Mouse (Mus musculus) hindbrain, embryonic 12.5 days (tissue): Measurements from ENCODE around the gene Wfdc21. TPM values are rescaled to one million over a fixed set of nuclear protein-coding genes. Genes with fewer than 3 reads are reported as not detected.

Experiments
- ATAC-seq: fragments of 200-750 bp; cut with Nextera tagmentation; 2 replicates; pipeline ENCODE4 v1.8.0; 2017; ENCODE audit warnings: moderate TSS enrichment; ENCODE audit not compliant: low FRiP score
- H3K27ac ChIP-seq: fragments of 300-500 bp; sonication (generic); 2 replicates; pipeline ENCODE4 v1.5.1; 2016; ENCODE audit warnings: mild to moderate bottlenecking
- H3K27me3 ChIP-seq: fragments of 300-500 bp; sonication (generic); 2 replicates; pipeline ENCODE4 v1.6.1; 2016; ENCODE audit warnings: mild to moderate bottlenecking
- H3K36me3 ChIP-seq: fragments of 300-500 bp; sonication (generic); 2 replicates; pipeline ENCODE4 v1.6.1; 2016; ENCODE audit warnings: mild to moderate bottlenecking
- H3K4me1 ChIP-seq: fragments of 300-500 bp; sonication (generic); 2 replicates; pipeline ENCODE4 v1.6.1; 2016
- H3K4me2 ChIP-seq: fragments of 300-500 bp; sonication (generic); replicated peaks from 2 replicates; pipeline ENCODE4 v1.6.1; 2016; ENCODE audit warnings: mild to moderate bottlenecking
- H3K4me3 ChIP-seq: fragments of 300-500 bp; sonication (generic); 2 replicates; pipeline ENCODE4 v1.5.1; 2016; ENCODE audit warnings: mild to moderate bottlenecking
- H3K9ac ChIP-seq: fragments of 300-500 bp; sonication (generic); 2 replicates; pipeline ENCODE4 v1.6.1; 2016; ENCODE audit warnings: mild to moderate bottlenecking, moderate library complexity
- H3K9me3 ChIP-seq: fragments of 300-500 bp; sonication (generic); replicated peaks from 2 replicates; pipeline ENCODE4 v1.6.1; 2016; ENCODE audit warnings: mild to moderate bottlenecking
- WGBS: fragments of 180-500 bp; shearing (Covaris S2); methylation state at CpG from one replicate; pipeline ENCODE4 v1.1.7; 2016; 5-methylcytosine and 5-hydroxymethylcytosine counted together
- polyA plus RNA-seq: library from polyadenylated mRNA; unstranded; fragments of >200 nt; fragmentation: Nextera tagmentation; extraction: Ambion mirVana; gene quantifications from 2 replicates; pipeline ENCODE4 v1.2.1, GENCODE M21; 2016

Wfdc21 gene
- polyA plus RNA-seq, result not detected in 2 replicates

- no peak within 1 kb of the TSS for H3K4me3 ChIP-seq
- WGBS, result 74% methylated on average over 5 of the region's 5 CpGs
- no peak for ATAC-seq
- no peak within 1 kb of the TSS for H3K9ac ChIP-seq
- no peaks in the 10 kb centered on the region for H3K9me3 ChIP-seq
- no peak within 1 kb of the TSS for H3K4me2 ChIP-seq
- H3K36me3 ChIP-seq, result no peaks in the 10 kb centered on the region
- H3K27me3 ChIP-seq, result peaks cover 44% of the 10 kb centered on the region
- H3K4me1 ChIP-seq, result no peaks in the 10 kb centered on the region
- H3K27ac ChIP-seq, result no peak within 1 kb of the TSS
Measured at GRCm38 (mm10) chr11:83746681-83747080, at the start of gene Wfdc21. Gene Wfdc21 (plus strand): TSS chr11:83746940.

GRCm38 (mm10) chr11:83703705-83704104 is 43.0 kb upstream of the Wfdc21 start, which contains the start of gene Wfdc17:
Gene Wfdc17 (plus strand): TSS chr11:83703991.
- Histone ChIP-seq H3K27ac (no peak within 1 kb of the TSS), H3K9ac (no peak within 1 kb of the TSS), H3K4me3 (no peak within 1 kb of the TSS), H3K27me3 (no peaks in the 10 kb centered on the region), H3K9me3 (no peaks in the 10 kb centered on the region), H3K4me2 (no peak within 1 kb of the TSS), H3K4me1 (no peaks in the 10 kb centered on the region), H3K36me3 (no peaks in the 10 kb centered on the region)
- no peak for ATAC-seq
- 55% methylated on average over 1 of the region's 1 CpGs for WGBS

- no peak within 1 kb of the TSS for H3K4me2 ChIP-seq
- H3K9ac ChIP-seq, result no peak within 1 kb of the TSS
- H3K4me3 ChIP-seq, result no peak within 1 kb of the TSS
- WGBS, result 74% methylated on average over 4 of the region's 4 CpGs
- no peaks in the 10 kb centered on the region for H3K9me3 ChIP-seq
- no peaks in the 10 kb centered on the region for H3K36me3 ChIP-seq
- no peaks in the 10 kb centered on the region for H3K27me3 ChIP-seq
- H3K4me1 ChIP-seq, result no peaks in the 10 kb centered on the region
- no peak for ATAC-seq
- H3K27ac ChIP-seq, result no peak within 1 kb of the TSS
Measured at GRCm38 (mm10) chr11:83708715-83709114, 38.0 kb upstream of the Wfdc21 start, which contains the start of gene Wfdc18. Gene Wfdc18 (plus strand): TSS chr11:83709015.

GRCm38 (mm10) chr11:83709683-83710082 is 37.1 kb upstream of the Wfdc21 start:
- no peak for ATAC-seq
- Histone ChIP-seq H3K4me2 (no peak overlapping the region), H3K27ac (no peak overlapping the region), H3K4me3 (no peak overlapping the region), H3K27me3 (no peaks in the 10 kb centered on the region), H3K9me3 (no peaks in the 10 kb centered on the region), H3K9ac (no peak overlapping the region), H3K36me3 (no peaks in the 10 kb centered on the region), H3K4me1 (no peaks in the 10 kb centered on the region)
- WGBS, result 93% methylated on average over 5 of the region's 5 CpGs

GRCm38 (mm10) chr11:83712671-83713070 is 34.1 kb upstream of the Wfdc21 start:
- 83% methylated on average over 1 of the region's 1 CpGs for WGBS
- no peak overlapping the region for H3K4me2 ChIP-seq
- no peak overlapping the region for H3K4me3 ChIP-seq
- H3K9me3 ChIP-seq, result no peaks in the 10 kb centered on the region
- H3K36me3 ChIP-seq, result no peaks in the 10 kb centered on the region
- no peak overlapping the region for H3K27ac ChIP-seq
- no peaks in the 10 kb centered on the region for H3K4me1 ChIP-seq
- no peak for ATAC-seq
- H3K27me3 ChIP-seq, result no peaks in the 10 kb centered on the region
- H3K9ac ChIP-seq, result no peak overlapping the region

GRCm38 (mm10) chr11:83713925-83714324 is 32.8 kb upstream of the Wfdc21 start:
- Histone ChIP-seq H3K4me1 (no peaks in the 10 kb centered on the region), H3K9ac (no peak overlapping the region), H3K36me3 (no peaks in the 10 kb centered on the region), H3K4me2 (no peak overlapping the region), H3K27me3 (no peaks in the 10 kb centered on the region), H3K27ac (no peak overlapping the region), H3K4me3 (no peak overlapping the region), H3K9me3 (no peaks in the 10 kb centered on the region)
- 84% methylated on average over 2 of the region's 2 CpGs for WGBS
- ATAC-seq, result no peak

- Histone ChIP-seq H3K9me3 (no peaks in the 10 kb centered on the region), H3K9ac (no peak overlapping the region), H3K27ac (no peak overlapping the region), H3K27me3 (no peaks in the 10 kb centered on the region), H3K4me2 (no peak overlapping the region), H3K36me3 (no peaks in the 10 kb centered on the region), H3K4me3 (no peak overlapping the region), H3K4me1 (no peaks in the 10 kb centered on the region)
- no peak for ATAC-seq
- 89% methylated on average over 6 of the region's 6 CpGs for WGBS
Measured at GRCm38 (mm10) chr11:83717042-83717665, 29.6 kb upstream of the Wfdc21 start.

GRCm38 (mm10) chr11:83720766-83721165 is 26.0 kb upstream of the Wfdc21 start:
- no peak for ATAC-seq
- no peaks in the 10 kb centered on the region for H3K9me3 ChIP-seq
- no peaks in the 10 kb centered on the region for H3K4me1 ChIP-seq
- H3K9ac ChIP-seq, result no peak overlapping the region
- no peak overlapping the region for H3K27ac ChIP-seq
- no peaks in the 10 kb centered on the region for H3K36me3 ChIP-seq
- no peak overlapping the region for H3K4me3 ChIP-seq
- no peaks in the 10 kb centered on the region for H3K27me3 ChIP-seq
- H3K4me2 ChIP-seq, result no peak overlapping the region

GRCm38 (mm10) chr11:83728757-83729432 is 17.8 kb upstream of the Wfdc21 start:
- 76% methylated on average over 3 of the region's 3 CpGs for WGBS
- Histone ChIP-seq H3K9me3 (peaks cover 3% of the 10 kb centered on the region; the same call in 1 of the 2 replicates), H3K27me3 (no peaks in the 10 kb centered on the region), H3K27ac (no peak overlapping the region), H3K9ac (no peak overlapping the region), H3K4me2 (no peak overlapping the region), H3K4me3 (no peak overlapping the region), H3K4me1 (no peaks in the 10 kb centered on the region), H3K36me3 (no peaks in the 10 kb centered on the region)
- no peak for ATAC-seq

- Histone ChIP-seq H3K4me1 (no peaks in the 10 kb centered on the region), H3K36me3 (no peaks in the 10 kb centered on the region), H3K27ac (no peak overlapping the region), H3K4me3 (no peak overlapping the region), H3K27me3 (no peaks in the 10 kb centered on the region), H3K4me2 (no peak overlapping the region), H3K9ac (no peak overlapping the region), H3K9me3 (peaks cover 4% of the 10 kb centered on the region; the same call in 1 of the 2 replicates)
- 93% methylated on average over 1 of the region's 1 CpGs for WGBS
- ATAC-seq, result no peak
Measured at GRCm38 (mm10) chr11:83731116-83731515, 15.6 kb upstream of the Wfdc21 start.

- no peak overlapping the region for H3K27ac ChIP-seq
- WGBS, result 78% methylated on average over 5 of the region's 5 CpGs
Measured at GRCm38 (mm10) chr11:83733071-83733640, 13.6 kb upstream of the Wfdc21 start.

GRCm38 (mm10) chr11:83734215-83734614 is 12.5 kb upstream of the Wfdc21 start:
- no peak overlapping the region for H3K9ac ChIP-seq
- WGBS, result 80% methylated on average over 1 of the region's 1 CpGs
- H3K36me3 ChIP-seq, result no peaks in the 10 kb centered on the region
- peaks cover 4% of the 10 kb centered on the region; the same call in 1 of the 2 replicates for H3K9me3 ChIP-seq
- no peaks in the 10 kb centered on the region for H3K4me1 ChIP-seq
- ATAC-seq, result no peak
- no peak overlapping the region for H3K27ac ChIP-seq
- H3K4me3 ChIP-seq, result no peak overlapping the region
- H3K4me2 ChIP-seq, result no peak overlapping the region
- H3K27me3 ChIP-seq, result no peaks in the 10 kb centered on the region; the same call in 1 of the 2 replicates

More at GRCm38 (mm10) chr11:83733071-83733640, 13.6 kb upstream of the Wfdc21 start:
- no peak for ATAC-seq
- no peaks in the 10 kb centered on the region; the same call in 1 of the 2 replicates for H3K27me3 ChIP-seq
- H3K4me3 ChIP-seq, result no peak overlapping the region
- H3K36me3 ChIP-seq, result no peaks in the 10 kb centered on the region
- H3K9me3 ChIP-seq, result peaks cover 4% of the 10 kb centered on the region; the same call in 1 of the 2 replicates
- no peak overlapping the region for H3K9ac ChIP-seq
- H3K4me1 ChIP-seq, result no peaks in the 10 kb centered on the region
- H3K4me2 ChIP-seq, result no peak overlapping the region
